Mouse (Mus musculus) lung, embryonic 14.5 days (tissue): ENCODE data around the gene Asb18. TPM values are rescaled to one million over a fixed set of nuclear protein-coding genes. Genes with fewer than 3 reads are reported as not detected.

Experiments used
- ATAC-seq: fragments of 200-750 bp; cut with Nextera tagmentation; 2 replicates; pipeline ENCODE4 v1.8.0; 2017; ENCODE audit warnings: mild to moderate bottlenecking, moderate TSS enrichment, moderate library complexity; ENCODE audit not compliant: insufficient read depth
- DNase-seq: peaks from one replicate; pipeline ENCODE4 v3.0.0-alpha.2; 2015
- H3K27ac ChIP-seq: fragments of 300-500 bp; sonication (generic); 2 replicates; pipeline ENCODE4 v1.5.1; 2014; ENCODE audit warnings: low read depth, mild to moderate bottlenecking, moderate library complexity
- H3K27me3 ChIP-seq: fragments of 300-500 bp; sonication (generic); 2 replicates; pipeline ENCODE4 v1.6.1; 2014; ENCODE audit warnings: low read length, control low read depth; ENCODE audit not compliant: insufficient read depth
- H3K36me3 ChIP-seq: fragments of 300-500 bp; sonication (generic); 2 replicates; pipeline ENCODE4 v1.6.1; 2014; ENCODE audit warnings: control low read depth; ENCODE audit not compliant: insufficient read depth
- H3K4me1 ChIP-seq: fragments of 300-500 bp; sonication (generic); 2 replicates; pipeline ENCODE4 v1.6.1; 2014; ENCODE audit warnings: antibody characterized with exemption, control low read depth; ENCODE audit not compliant: insufficient read depth
- H3K4me2 ChIP-seq: fragments of 300-500 bp; sonication (generic); 2 replicates; pipeline ENCODE4 v1.6.1; 2014; ENCODE audit warnings: mild to moderate bottlenecking
- H3K4me3 ChIP-seq: fragments of 300-500 bp; sonication (generic); 2 replicates; pipeline ENCODE4 v1.5.1; 2014; ENCODE audit warnings: low read depth, low read length
- H3K9ac ChIP-seq: fragments of 300-500 bp; sonication (generic); 2 replicates; pipeline ENCODE4 v1.6.1; 2014
- H3K9me3 ChIP-seq: fragments of 300-500 bp; sonication (generic); 2 replicates; pipeline ENCODE4 v1.6.1; 2016; ENCODE audit warnings: low read depth, low read length, control low read depth
- CTCF ChIP-seq: IDR thresholded peaks from 2 replicates; pipeline ENCODE4 v1.5.1; 2016; ENCODE audit warnings: antibody characterized with exemption, low read depth
- WGBS: fragments of 180-500 bp; shearing (Covaris S2); extraction: QIAGEN DNeasy Blood & Tissue Kit; methylation state at CpG from one replicate; pipeline ENCODE4 v1.1.7; 2014; 5-methylcytosine and 5-hydroxymethylcytosine counted together
- polyA plus RNA-seq: library from polyadenylated mRNA; unstranded; fragments of >200 nt; fragmentation: Nextera tagmentation; extraction: Ambion mirVana; gene quantifications from 2 replicates; pipeline ENCODE4 v1.2.1, GENCODE M21; 2014

Gene Asb18
- polyA plus RNA-seq, 1 experiment from 2014 or later = not detected

DNA sequence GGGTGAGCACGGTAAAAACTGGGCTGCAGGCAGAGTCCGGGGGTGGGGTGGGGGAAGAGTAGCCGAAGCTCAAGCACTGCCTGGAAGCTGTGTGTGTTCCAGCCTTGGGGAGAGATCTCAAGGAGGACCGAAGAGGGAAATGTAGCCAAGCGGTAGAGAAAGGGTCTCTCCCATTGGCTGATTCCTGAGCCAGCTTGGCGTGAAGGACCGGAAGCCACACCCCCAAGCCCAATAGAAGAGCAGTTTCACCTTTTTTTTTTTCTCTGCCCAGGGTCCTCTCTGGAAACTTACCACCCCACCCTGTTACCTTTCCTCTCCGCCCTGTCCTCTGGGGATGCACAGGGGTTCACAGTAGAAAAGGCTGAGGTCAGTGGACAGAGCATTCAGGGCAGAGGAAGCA lies 39.9 kb downstream of the Asb18 start:
- TF ChIP-seq CTCF = no peak
- Histone ChIP-seq H3K4me1 (no peaks in the 10 kb centered on the region; the same call in 1 of the 2 replicates), H3K4me2 (no peak overlapping the region), H3K9me3 (no peaks in the 10 kb centered on the region), H3K27ac (no peak overlapping the region), H3K27me3 (peaks cover 15% of the 10 kb centered on the region), H3K4me3 (no peak overlapping the region), H3K36me3 (no peaks in the 10 kb centered on the region), H3K9ac (no peak overlapping the region)
- ATAC-seq = no peak
- 66% methylated on average over 8 of the region's 8 CpGs for WGBS
- no peak for DNase-seq

DNA sequence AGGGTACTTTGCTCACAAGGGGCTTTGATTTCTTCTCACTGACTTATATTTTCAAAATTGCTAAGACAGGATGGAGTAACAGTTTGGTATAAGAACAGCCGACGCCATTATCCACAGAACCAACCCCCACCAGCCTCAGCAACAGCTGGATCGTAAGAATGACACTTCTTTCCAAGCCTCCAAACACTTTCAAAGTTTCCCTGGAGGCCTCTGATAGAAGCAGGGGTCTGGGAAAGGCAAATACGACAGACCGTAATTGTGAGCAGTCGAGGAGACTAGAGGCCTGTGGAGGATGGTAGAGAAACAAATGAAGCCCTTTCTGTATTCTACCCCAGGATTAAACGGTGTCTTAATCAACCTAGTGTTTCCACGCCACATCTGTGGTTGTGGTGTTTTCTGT lies 42.6 kb downstream of the Asb18 start:
- WGBS = 18% methylated on average over 8 of the region's 8 CpGs
- H3K9me3 ChIP-seq = no peaks in the 10 kb centered on the region
- peaks cover 41% of the 10 kb centered on the region for H3K27me3 ChIP-seq
- ATAC-seq (0 out of 2 replicates have a peak, but pooled peaks have one; percentile 57), DNase-seq (peak; percentile 87)
- no peak overlapping the region for H3K4me2 ChIP-seq
- H3K4me3 ChIP-seq = no peak overlapping the region
- H3K4me1 ChIP-seq = no peaks in the 10 kb centered on the region; the same call in 1 of the 2 replicates
- H3K36me3 ChIP-seq = no peaks in the 10 kb centered on the region
- H3K27ac ChIP-seq = no peak overlapping the region
- no peak overlapping the region for H3K9ac ChIP-seq
- no peak for TF ChIP-seq CTCF

DNA sequence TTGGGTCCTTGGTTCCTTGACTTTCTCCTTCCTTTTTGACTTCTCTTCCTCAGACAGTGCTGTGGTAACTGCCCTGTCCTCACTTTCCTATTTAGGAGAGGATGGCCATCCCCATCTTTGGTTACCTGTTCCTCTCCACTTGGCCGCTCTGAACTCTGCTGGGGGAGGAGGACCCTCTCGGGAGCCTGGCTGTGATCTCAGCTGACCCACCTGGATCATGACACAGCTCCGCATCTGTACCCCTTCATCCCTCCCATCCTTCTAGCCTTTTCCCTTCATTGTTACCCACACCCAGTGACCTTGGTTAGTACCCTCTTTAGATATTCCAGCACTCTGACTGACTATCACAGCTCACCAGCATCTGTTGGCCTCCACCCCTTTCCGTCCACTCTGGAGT lies 44.8 kb downstream of the Asb18 start:
- no peak for DNase-seq
- H3K9ac ChIP-seq = no peak overlapping the region
- peaks cover 41% of the 10 kb centered on the region for H3K27me3 ChIP-seq
- H3K9me3 ChIP-seq = no peaks in the 10 kb centered on the region
- no peaks in the 10 kb centered on the region for H3K36me3 ChIP-seq
- no peak overlapping the region for H3K4me2 ChIP-seq
- H3K4me1 ChIP-seq = no peaks in the 10 kb centered on the region; the same call in 1 of the 2 replicates
- ATAC-seq = no peak
- no peak for TF ChIP-seq CTCF
- no peak overlapping the region for H3K4me3 ChIP-seq
- H3K27ac ChIP-seq = no peak overlapping the region
- WGBS = 84% methylated on average over 4 of the region's 4 CpGs

DNA sequence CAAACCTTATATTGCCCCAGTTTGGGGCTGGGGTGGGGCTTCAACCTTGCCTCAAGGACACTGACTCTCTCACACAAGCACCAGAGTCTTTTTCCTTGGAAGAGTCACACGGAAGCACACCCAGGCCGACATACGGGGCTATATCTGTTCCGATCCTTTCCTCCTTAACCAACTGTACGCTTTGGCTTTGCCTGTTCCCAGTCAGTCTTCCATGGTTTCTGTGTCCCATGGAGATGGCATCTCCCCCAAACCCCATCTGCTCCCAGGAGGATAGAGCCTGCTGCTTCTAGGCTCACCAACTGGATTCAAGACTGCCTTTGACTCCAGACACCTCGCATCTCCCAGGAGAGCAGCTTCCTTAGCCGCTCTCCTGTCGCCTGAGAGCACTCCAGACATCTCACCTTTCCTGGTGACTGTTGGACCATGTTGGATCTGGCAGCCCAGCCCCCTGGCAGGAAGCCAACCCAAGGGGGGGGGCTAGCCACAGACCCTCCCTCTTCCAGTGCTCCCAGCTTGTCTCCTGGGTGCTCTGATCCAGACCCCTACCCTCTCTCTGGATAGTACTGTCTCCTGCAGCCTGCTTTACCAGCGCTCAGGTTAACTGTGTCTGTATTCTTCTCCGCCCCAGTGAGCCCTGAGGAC lies 45.3 kb downstream of the Asb18 start:
- 49% methylated on average over 10 of the region's 10 CpGs for WGBS
- DNase-seq (no peak), ATAC-seq (no peak)
- Histone ChIP-seq H3K27ac (no peak overlapping the region), H3K9me3 (no peaks in the 10 kb centered on the region), H3K4me1 (no peaks in the 10 kb centered on the region; the same call in 1 of the 2 replicates), H3K36me3 (no peaks in the 10 kb centered on the region), H3K4me2 (peak overlapping the region; percentile 93; the same call in 1 of the 2 replicates), H3K9ac (no peak overlapping the region), H3K27me3 (peaks cover 41% of the 10 kb centered on the region), H3K4me3 (peak overlapping the region; percentile 60)
- no peak for TF ChIP-seq CTCF

GRCm38 (mm10) chr1:89968111-89968851 lies 46.2 kb downstream of the Asb18 start:
- no peaks in the 10 kb centered on the region; the same call in 1 of the 2 replicates for H3K4me1 ChIP-seq
- no peak for TF ChIP-seq CTCF
- ATAC-seq = 0 out of 2 replicates have a peak, but pooled peaks have one; percentile 30
- peak overlapping the region; percentile 51 for H3K9ac ChIP-seq
- H3K27me3 ChIP-seq = peaks cover 41% of the 10 kb centered on the region
- H3K4me3 ChIP-seq = peak overlapping the region; percentile 60
- H3K36me3 ChIP-seq = no peaks in the 10 kb centered on the region
- under 1% methylated on average over 88 of the region's 95 CpGs for WGBS
- H3K27ac ChIP-seq = no peak overlapping the region
- peak overlapping the region; percentile 93 for H3K4me2 ChIP-seq
- H3K9me3 ChIP-seq = no peaks in the 10 kb centered on the region
- DNase-seq = peak; percentile 57

- H3K9ac ChIP-seq = no peak overlapping the region
- 15% methylated on average over 9 of the region's 9 CpGs for WGBS
Measured at GRCm38 (mm10) chr1:89967585-89967984, 46.9 kb downstream of the Asb18 start.

DNA sequence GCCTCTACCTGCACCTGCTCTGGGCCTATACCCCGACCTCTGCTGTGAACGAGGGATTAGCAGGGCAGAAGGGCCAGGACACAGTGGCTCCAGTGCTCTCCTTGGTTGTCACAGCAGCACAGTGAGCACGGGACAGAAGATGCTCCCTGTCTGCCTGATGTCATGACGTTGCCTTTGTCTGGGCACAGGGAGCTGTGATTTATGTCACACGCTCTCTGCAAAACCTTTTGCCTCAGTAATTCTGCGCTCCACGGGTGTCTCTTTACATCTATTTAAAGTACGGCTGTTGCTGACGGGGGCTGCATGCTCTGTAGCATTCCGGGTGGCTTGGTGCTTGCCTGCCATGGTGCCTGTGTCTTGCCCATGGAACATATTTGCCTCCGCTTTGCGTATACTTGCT lies 50.0 kb downstream of the Asb18 start:
- H3K9me3 ChIP-seq = no peaks in the 10 kb centered on the region
- H3K4me3 ChIP-seq = no peak overlapping the region
- ATAC-seq (no peak), DNase-seq (no peak)
- no peaks in the 10 kb centered on the region for H3K4me1 ChIP-seq
- H3K4me2 ChIP-seq = no peak overlapping the region
- WGBS = 68% methylated on average over 12 of the region's 12 CpGs
- no peak for TF ChIP-seq CTCF
- peaks cover 25% of the 10 kb centered on the region for H3K27me3 ChIP-seq
- no peaks in the 10 kb centered on the region for H3K36me3 ChIP-seq
- H3K27ac ChIP-seq = no peak overlapping the region
- H3K9ac ChIP-seq = no peak overlapping the region

More at GRCm38 (mm10) chr1:89967585-89967984, 46.9 kb downstream of the Asb18 start:
- Histone ChIP-seq H3K27me3 (peaks cover 41% of the 10 kb centered on the region), H3K9me3 (no peaks in the 10 kb centered on the region), H3K4me3 (peak overlapping the region; percentile 60; the same call in 1 of the 2 replicates), H3K27ac (no peak overlapping the region), H3K36me3 (no peaks in the 10 kb centered on the region), H3K4me2 (peak overlapping the region; percentile 93), H3K4me1 (no peaks in the 10 kb centered on the region; the same call in 1 of the 2 replicates)
- ATAC-seq (no peak), DNase-seq (no peak)
- no peak for TF ChIP-seq CTCF
